In genomic region chr13:104038891-104039290, GRCm38 (mm10) we compare ENCODE assay signal across 20 mouse cellular contexts.
DNase-seq lines count a peak whose midpoint lies in the region; ATAC-seq and TF ChIP-seq lines count a peak whose summit lies in the region.
"Had no signal": no experiment of that assay in that cellular context is flagged by ENCODE, and none has a peak within 500 bp of the region (broad histone marks: within the 10 kb centered on the region; RNA-seq: fewer than 3 reads in every experiment).

No protein-coding gene starts in this region.

- 0 out of 2 replicates have a peak overlapping the region, but pooled peaks have one; percentile 6 for H3K27ac ChIP-seq in forebrain, embryonic 14.5 days (ENCODE audit: low read depth, low read length)
- no peak overlapping the region for H3K27ac ChIP-seq in forebrain, postnatal 0 days (ENCODE audit: low read depth, low read length)
- H3K27ac ChIP-seq in layer of hippocampus, adult 2 months: peak overlapping the region; percentile 78
- no peak overlapping the region for H3K27ac ChIP-seq in lung, postnatal 0 days (ENCODE audit: low read length)
- H3K27ac ChIP-seq in midbrain, postnatal 0 days (ENCODE audit: low read depth, low read length): no peak overlapping the region
- H3K27ac ChIP-seq: neural tube, embryonic 15.5 days had no signal

- TF ChIP-seq POLR2A in lung, adult 2 months (IDR thresholded peaks at IDR 0.05; ENCODE audit: borderline replicate concordance, extremely low read depth, low read depth, low read length): no peak

- no peak overlapping the region for H3K9ac ChIP-seq in forebrain, embryonic 14.5 days (ENCODE audit: low read length)
- H3K9ac ChIP-seq in forebrain, postnatal 0 days: no peak overlapping the region
- no peak overlapping the region for H3K9ac ChIP-seq in lung, postnatal 0 days (replicated peaks; ENCODE audit: low read depth)
- H3K9ac ChIP-seq in midbrain, postnatal 0 days (replicated peaks; ENCODE audit: low read length, poor library complexity, severe bottlenecking): no peak overlapping the region
- H3K9ac ChIP-seq: heart, embryonic 12.5 days; limb, embryonic 15.5 days; neural tube, embryonic 15.5 days had no signal

- H3K4me3 ChIP-seq in forebrain, embryonic 14.5 days (ENCODE audit: low read depth, low read length): no peak overlapping the region
- H3K4me3 ChIP-seq in forebrain, postnatal 0 days (ENCODE audit: low read depth, low read length): no peak overlapping the region
- no peak overlapping the region for H3K4me3 ChIP-seq in layer of hippocampus, adult 2 months
- H3K4me3 ChIP-seq in lung, adult 2 months (replicated peaks; ENCODE audit: extremely low read depth, low read depth, low read length): no peak overlapping the region
- no peak overlapping the region for H3K4me3 ChIP-seq in lung, postnatal 0 days (ENCODE audit: low read depth, low read length)
- no peak overlapping the region for H3K4me3 ChIP-seq in midbrain, postnatal 0 days (ENCODE audit: low read depth, low read length)
- H3K4me3 ChIP-seq: heart, embryonic 12.5 days; limb, embryonic 15.5 days; midbrain, embryonic 10.5 days; neural tube, embryonic 15.5 days had no signal

- TF ChIP-seq CTCF in forebrain, postnatal 0 days (IDR thresholded peaks at IDR 0.05; ENCODE audit: low read depth): no peak
- TF ChIP-seq CTCF in layer of hippocampus, adult 2 months (conservative IDR thresholded peaks at IDR 0.05): no peak
- TF ChIP-seq CTCF in lung, adult 2 months (IDR thresholded peaks at IDR 0.05; ENCODE audit: insufficient read depth, low read length): no peak
- TF ChIP-seq CTCF in lung, postnatal 0 days (IDR thresholded peaks at IDR 0.05): no peak
- no peak for TF ChIP-seq CTCF in midbrain, postnatal 0 days (IDR thresholded peaks at IDR 0.05)

- no peaks in the 10 kb centered on the region for H3K9me3 ChIP-seq in forebrain, embryonic 14.5 days (replicated peaks; ENCODE audit: control insufficient read depth, low read length)
- H3K9me3 ChIP-seq in forebrain, postnatal 0 days (ENCODE audit: low read length): no peaks in the 10 kb centered on the region
- no peaks in the 10 kb centered on the region for H3K9me3 ChIP-seq in lung, postnatal 0 days (ENCODE audit: low read length)
- no peaks in the 10 kb centered on the region for H3K9me3 ChIP-seq in midbrain, postnatal 0 days (ENCODE audit: low read length)
- H3K9me3 ChIP-seq: heart, embryonic 12.5 days; limb, embryonic 15.5 days; midbrain, embryonic 10.5 days; neural tube, embryonic 15.5 days had no signal

- ATAC-seq in forebrain, embryonic 14.5 days: no peak
- ATAC-seq in forebrain, postnatal 0 days: no peak
- no peak for ATAC-seq in lung, postnatal 0 days
- no peak for ATAC-seq in midbrain, postnatal 0 days (ENCODE audit: low FRiP score)
- ATAC-seq: intestine, embryonic 16.5 days; midbrain, embryonic 16.5 days had no signal

- H3K36me3 ChIP-seq in forebrain, embryonic 14.5 days (ENCODE audit: control insufficient read depth, insufficient read depth, low read length): 0 out of 2 replicates have a peak, but pooled peaks cover 3% of the 10 kb centered on the region
- H3K36me3 ChIP-seq in forebrain, postnatal 0 days (ENCODE audit: insufficient read depth): peaks cover 18% of the 10 kb centered on the region
- no peaks in the 10 kb centered on the region for H3K36me3 ChIP-seq in lung, postnatal 0 days (ENCODE audit: insufficient read depth, low read length)
- peaks cover 22% of the 10 kb centered on the region for H3K36me3 ChIP-seq in midbrain, postnatal 0 days (ENCODE audit: insufficient read depth, low read length)
- H3K36me3 ChIP-seq: limb, embryonic 15.5 days had no signal

- peaks cover 29% of the 10 kb centered on the region for H3K4me1 ChIP-seq in forebrain, embryonic 14.5 days (ENCODE audit: control insufficient read depth, insufficient read depth, low read length)
- no peaks in the 10 kb centered on the region; the same call in 1 of the 2 replicates for H3K4me1 ChIP-seq in forebrain, postnatal 0 days (ENCODE audit: insufficient read depth)
- H3K4me1 ChIP-seq in lung, adult 2 months (ENCODE audit: control insufficient read depth, insufficient read depth, low read length): peaks cover 18% of the 10 kb centered on the region
- H3K4me1 ChIP-seq in lung, postnatal 0 days (ENCODE audit: insufficient read depth, low read depth, low read length): peaks cover 26% of the 10 kb centered on the region; the same call in 1 of the 2 replicates
- no peaks in the 10 kb centered on the region for H3K4me1 ChIP-seq in midbrain, postnatal 0 days (ENCODE audit: insufficient read depth, low read length)

- WGBS in forebrain, embryonic 14.5 days: 90% methylated on average over 7 of the region's 7 CpGs
- WGBS in forebrain, postnatal 0 days: 85% methylated on average over 7 of the region's 7 CpGs
- 75% methylated on average over 7 of the region's 7 CpGs for WGBS in lung, adult 2 months
- 80% methylated on average over 7 of the region's 7 CpGs for WGBS in lung, postnatal 0 days
- 94% methylated on average over 7 of the region's 7 CpGs for WGBS in midbrain, postnatal 0 days

- no peak for TF ChIP-seq EP300 in lung, postnatal 0 days (IDR thresholded peaks at IDR 0.05)

- H3K4me2 ChIP-seq in forebrain, embryonic 14.5 days (ENCODE audit: low read length): no peak overlapping the region
- no peak overlapping the region for H3K4me2 ChIP-seq in forebrain, postnatal 0 days (ENCODE audit: low read depth)
- H3K4me2 ChIP-seq in lung, postnatal 0 days (replicated peaks; ENCODE audit: low read depth, low read length): no peak overlapping the region
- H3K4me2 ChIP-seq in midbrain, postnatal 0 days (ENCODE audit: low read depth, low read length, poor library complexity, severe bottlenecking): no peak overlapping the region
- H3K4me2 ChIP-seq: heart, embryonic 12.5 days; limb, embryonic 15.5 days; neural tube, embryonic 15.5 days had no signal

- H3K27me3 ChIP-seq in forebrain, embryonic 14.5 days (replicated peaks; ENCODE audit: control insufficient read depth, insufficient read depth, low read length): no peaks in the 10 kb centered on the region
- no peaks in the 10 kb centered on the region for H3K27me3 ChIP-seq in forebrain, postnatal 0 days (ENCODE audit: insufficient read depth, low read length)
- no peaks in the 10 kb centered on the region for H3K27me3 ChIP-seq in lung, postnatal 0 days (replicated peaks; ENCODE audit: insufficient read depth, low read length)
- H3K27me3 ChIP-seq in midbrain, postnatal 0 days (ENCODE audit: insufficient read depth, low read length): no peaks in the 10 kb centered on the region
- H3K27me3 ChIP-seq: heart, embryonic 12.5 days; limb, embryonic 15.5 days; neural tube, embryonic 15.5 days had no signal

- DNase-seq in forebrain, embryonic 14.5 days (ENCODE audit: low spot score): no peak
- DNase-seq in forebrain, postnatal 0 days: no peak
- no peak for DNase-seq in layer of hippocampus, adult 2 months (ENCODE audit: low spot score in 2 of 2)
- no peak for DNase-seq in layer of hippocampus, postnatal 14 days (ENCODE audit: low spot score in 2 of 2)
- DNase-seq in lung, adult 2 months: peak; percentile 37
- no peak for DNase-seq in lung, postnatal 0 days (ENCODE audit: low spot score)
- no peak for DNase-seq in frontal cortex, postnatal 14 days (ENCODE audit: low spot score in 2 of 2)
- no peak for DNase-seq in midbrain, postnatal 0 days (ENCODE audit: low spot score)
- DNase-seq: adrenal gland, postnatal 10 days; gastrocnemius, postnatal 10 days; heart, postnatal 10 days; right cerebral cortex, adult 18-20 months; right cerebral cortex, postnatal 4 days; thymus, postnatal 25 days had no signal

Comparison
In these comparisons a context has a peak if more than half of its experiments do, and no peak if none do; other contexts are left out.
1. H3K27ac ChIP-seq: peak in forebrain, embryonic 14.5 days (single experiment) and layer of hippocampus, adult 2 months (single experiment); none in forebrain, postnatal 0 days (single experiment), lung, postnatal 0 days (single experiment) and midbrain, postnatal 0 days (single experiment).